Mouse (Mus musculus) MEL (cell line): ENCODE measurements around the gene Slc26a10. TPM values are rescaled to one million over a fixed set of nuclear protein-coding genes. Genes with fewer than 3 reads are reported as not detected.

Experiments
- DNase-seq: peaks from one replicate; pipeline ENCODE4 v3.0.0; 2011; ENCODE audit warnings: low read depth, low spot score
- H3K27ac ChIP-seq: 2 replicates; pipeline ENCODE4 v1.5.1; 2012; ENCODE audit warnings: low read depth, mild to moderate bottlenecking, control low read depth, low read length, moderate library complexity; ENCODE audit not compliant: control insufficient read depth
- H3K27me3 ChIP-seq, 2 experiments: fragments of 150-350 bp in 1 of 2; sonication (generic) in 1 of 2; 2 replicates each; pipeline ENCODE4 v1.6.1; 2012; ENCODE audit warnings: low read length in 2 of 2, mild to moderate bottlenecking in 2 of 2, improper control_type of control experiment in 1 of 2, moderate library complexity in 1 of 2; ENCODE audit not compliant: insufficient read depth in 2 of 2, control insufficient read depth in 1 of 2
- H3K36me3 ChIP-seq, 2 experiments: 2 replicates each; pipeline ENCODE4 v1.6.1; 2012 to 2014; ENCODE audit warnings: low read length in 2 of 2, improper control_type of control experiment in 1 of 2, inconsistent platforms in 1 of 2, mild to moderate bottlenecking in 1 of 2; ENCODE audit not compliant: insufficient read depth in 2 of 2, control insufficient read depth in 1 of 2
- H3K4me1 ChIP-seq, 2 experiments: fragments of 150-350 bp in 1 of 2; sonication (generic) in 1 of 2; 2 replicates each; pipeline ENCODE4 v1.6.1; 2012; ENCODE audit warnings: low read length in 2 of 2, improper control_type of control experiment in 1 of 2, mild to moderate bottlenecking in 1 of 2; ENCODE audit not compliant: insufficient read depth in 2 of 2, control insufficient read depth in 1 of 2
- H3K4me3 ChIP-seq, 2 experiments: fragments of 150-350 bp in 1 of 2; sonication (generic) in 1 of 2; 2 replicates each; pipeline ENCODE4 v1.5.1; 2012; ENCODE audit warnings: low read depth in 2 of 2, low read length in 2 of 2, mild to moderate bottlenecking in 2 of 2, moderate library complexity in 2 of 2, control low read depth in 1 of 2, improper control_type of control experiment in 1 of 2; ENCODE audit not compliant: control insufficient read depth in 1 of 2, insufficient read depth in 1 of 2
- H3K79me2 ChIP-seq: 2 replicates; pipeline ENCODE4 v1.6.1; 2012; ENCODE audit warnings: mild to moderate bottlenecking, low read length, moderate library complexity; ENCODE audit not compliant: control insufficient read depth, poor library complexity, insufficient read depth
- H3K9ac ChIP-seq: 2 replicates; pipeline ENCODE4 v1.6.1; 2012; ENCODE audit warnings: low read depth, mild to moderate bottlenecking, control low read depth, low read length, moderate library complexity; ENCODE audit not compliant: control insufficient read depth, poor library complexity, severe bottlenecking
- H3K9me3 ChIP-seq: fragments of 150-350 bp; sonication (generic); replicated peaks from 2 replicates; pipeline ENCODE4 v1.6.1; 2012; ENCODE audit warnings: mild to moderate bottlenecking, low read length, improper control_type of control experiment, moderate library complexity; ENCODE audit not compliant: insufficient read depth
- CHD1 ChIP-seq: IDR thresholded peaks from 2 replicates; pipeline ENCODE4 v1.6.1; 2012; ENCODE audit warnings: low read depth, mild to moderate bottlenecking, inconsistent platforms, low read length, improper control_type of control experiment
- CHD2 ChIP-seq: IDR thresholded peaks from 2 replicates; pipeline ENCODE4 v1.6.1; 2011; ENCODE audit warnings: low read length, improper control_type of control experiment
- CTCF ChIP-seq, 3 experiments: IDR thresholded peaks in 2 of 3; conservative IDR thresholded peaks in 1 of 3; 2 replicates each; pipeline ENCODE4 v1.5.1; 2011 to 2012; ENCODE audit warnings: low read length in 3 of 3, low read depth in 2 of 3, mild to moderate bottlenecking in 2 of 3, improper control_type of control experiment in 1 of 3, inconsistent platforms in 1 of 3, mixed read lengths in 1 of 3, moderate library complexity in 1 of 3; ENCODE audit not compliant: control insufficient read depth in 1 of 3, insufficient read depth in 1 of 3, poor library complexity in 1 of 3, severe bottlenecking in 1 of 3
- E2F4 ChIP-seq: IDR thresholded peaks from 2 replicates; pipeline ENCODE4 v1.6.1; 2011; ENCODE audit warnings: low read depth, low read length, improper control_type of control experiment, borderline replicate concordance
- EP300 ChIP-seq, 2 experiments: IDR thresholded peaks; 2 replicates each; pipeline ENCODE4 v1.6.1; 2011; ENCODE audit warnings: improper control_type of control experiment in 2 of 2, low read length in 2 of 2, low read depth in 1 of 2, mild to moderate bottlenecking in 1 of 2
- ETS1 ChIP-seq: IDR thresholded peaks from 2 replicates; pipeline ENCODE4 v1.6.1; 2012; ENCODE audit warnings: low read depth, mild to moderate bottlenecking, inconsistent platforms, low read length, improper control_type of control experiment, moderate library complexity
- GABPA ChIP-seq: IDR thresholded peaks from 2 replicates; pipeline ENCODE4 v1.6.1; 2012; ENCODE audit warnings: low read depth, mild to moderate bottlenecking, inconsistent platforms, low read length, improper control_type of control experiment, moderate library complexity
- GATA1 ChIP-seq: IDR thresholded peaks from 2 replicates; pipeline ENCODE4 v1.6.1; 2011; ENCODE audit warnings: low read depth, low read length, improper control_type of control experiment
- HCFC1 ChIP-seq: IDR thresholded peaks from 2 replicates; pipeline ENCODE4 v1.6.1; 2012; ENCODE audit warnings: low read depth, mild to moderate bottlenecking, inconsistent platforms, low read length, improper control_type of control experiment, moderate library complexity
- KAT2A ChIP-seq: conservative IDR thresholded peaks from 2 replicates; pipeline ENCODE4 v1.6.1; 2012; ENCODE audit warnings: low read depth, low read length, improper control_type of control experiment, inconsistent platforms
- MAFK ChIP-seq: IDR thresholded peaks from 2 replicates; pipeline ENCODE4 v1.6.1; 2011; ENCODE audit warnings: low read depth, mild to moderate bottlenecking, low read length, improper control_type of control experiment, borderline replicate concordance
- MAX ChIP-seq: IDR thresholded peaks from 2 replicates; pipeline ENCODE4 v1.6.1; 2011; ENCODE audit warnings: low read length, improper control_type of control experiment
- MEF2A ChIP-seq: IDR thresholded peaks from 2 replicates; pipeline ENCODE4 v1.6.1; 2014; ENCODE audit warnings: low read depth, mild to moderate bottlenecking, inconsistent platforms, low read length, improper control_type of control experiment; ENCODE audit not compliant: poor library complexity, insufficient replicate concordance, severe bottlenecking; ENCODE audit errors: extremely low read depth
- MYC ChIP-seq: IDR thresholded peaks from 2 replicates; pipeline ENCODE4 v1.6.1; 2011; ENCODE audit warnings: low read depth, mild to moderate bottlenecking, low read length, improper control_type of control experiment, moderate library complexity
- NRF1 ChIP-seq: IDR thresholded peaks from 2 replicates; pipeline ENCODE4 v1.6.1; 2014; ENCODE audit warnings: low read depth, mild to moderate bottlenecking, inconsistent platforms, low read length, improper control_type of control experiment, moderate library complexity; ENCODE audit not compliant: poor library complexity, insufficient read depth, severe bottlenecking
- RCOR1 ChIP-seq: IDR thresholded peaks from 2 replicates; pipeline ENCODE4 v1.6.1; 2012; ENCODE audit warnings: low read depth, mild to moderate bottlenecking, inconsistent platforms, low read length, improper control_type of control experiment
- TBP ChIP-seq: IDR thresholded peaks from 2 replicates; pipeline ENCODE4 v1.8.0; 2011; ENCODE audit warnings: low read depth, low read length, improper control_type of control experiment
- UBTF ChIP-seq: IDR thresholded peaks from 2 replicates; pipeline ENCODE4 v1.6.1; 2012; ENCODE audit warnings: low read depth, mild to moderate bottlenecking, inconsistent platforms, low read length, improper control_type of control experiment, moderate library complexity, borderline replicate concordance; ENCODE audit not compliant: insufficient read depth
- USF2 ChIP-seq, 2 experiments: IDR thresholded peaks; 2 replicates each; pipeline ENCODE4 v1.6.1; 2011 to 2012; ENCODE audit warnings: improper control_type of control experiment in 2 of 2, low read length in 2 of 2, borderline replicate concordance in 1 of 2, inconsistent platforms in 1 of 2, low read depth in 1 of 2, mild to moderate bottlenecking in 1 of 2; ENCODE audit not compliant: insufficient read depth in 1 of 2
- ZC3H11A ChIP-seq: IDR thresholded peaks from 2 replicates; pipeline ENCODE4 v1.6.1; 2012; ENCODE audit warnings: low read depth, mild to moderate bottlenecking, inconsistent platforms, low read length, improper control_type of control experiment
- ZKSCAN1 ChIP-seq: IDR thresholded peaks from 2 replicates; pipeline ENCODE4 v1.6.1; 2012; ENCODE audit warnings: low read depth, mild to moderate bottlenecking, inconsistent platforms, low read length, improper control_type of control experiment, moderate library complexity
- ZMIZ1 ChIP-seq: IDR thresholded peaks from 2 replicates; pipeline ENCODE4 v1.6.1; 2012; ENCODE audit warnings: low read depth, mild to moderate bottlenecking, inconsistent platforms, low read length, improper control_type of control experiment, moderate library complexity
- ZNF384 ChIP-seq: IDR thresholded peaks from 2 replicates; pipeline ENCODE4 v1.6.1; 2012; ENCODE audit warnings: low read depth, mild to moderate bottlenecking, inconsistent platforms, low read length, improper control_type of control experiment
- polyA plus RNA-seq, 2 experiments: library from polyadenylated mRNA; stranded (reverse) in 1 of 2; unstranded in 1 of 2; fragments of >175 nt in 1 of 2; fragments of >200 nt in 1 of 2; gene quantifications; 2 replicates each; pipeline versions ENCODE4 v1.2.1 to v1.2.4; 2012; ENCODE audit warnings: low replicate concordance in 2 of 2, low read depth in 1 of 2; ENCODE audit not compliant: insufficient read length in 2 of 2, insufficient read depth in 1 of 2, missing spikeins in 1 of 2
- total RNA-seq: library from RNA; depleted of rRNA; stranded (reverse); fragments of 300-350 nt; gene quantifications from 2 replicates; pipeline ENCODE4 v1.2.3, GENCODE M21; 2012

Slc26a10 gene
- total and polyA plus RNA-seq, 3 experiments, result 1.1 to 1.3 TPM; not detected in 1

DNA sequence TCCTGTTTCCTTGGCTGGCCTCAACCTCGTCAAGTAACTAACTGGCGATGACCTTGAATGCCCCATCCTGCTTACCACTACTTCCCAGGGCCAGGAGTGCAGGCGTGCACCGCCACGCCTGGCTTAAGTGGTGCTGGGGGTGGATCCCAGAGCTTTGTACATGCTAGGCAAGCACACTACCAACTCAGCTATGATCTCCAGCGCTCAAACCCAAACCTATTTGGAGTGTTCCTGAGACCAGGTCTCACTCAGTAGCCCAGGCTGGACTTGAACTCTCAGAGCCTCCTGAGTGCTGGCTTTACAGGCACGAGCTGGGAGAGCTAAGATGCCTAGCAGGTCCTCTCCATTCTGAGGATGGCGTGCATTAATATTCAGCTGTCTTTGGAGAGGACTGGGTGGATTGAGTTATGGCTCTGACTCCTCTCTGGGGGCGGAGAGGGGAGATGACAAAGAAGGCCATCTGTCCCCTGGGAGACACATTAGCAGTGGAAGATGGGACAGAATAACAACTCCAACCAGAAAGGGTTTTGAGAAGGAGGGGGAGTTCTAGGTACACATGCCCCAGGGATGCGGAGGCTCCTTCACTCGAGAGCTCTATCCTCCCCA, 17.2 kb upstream of the Slc26a10 start:
- Histone ChIP-seq H3K79me2 (peaks cover 5% of the 10 kb centered on the region; the same call in 1 of the 2 replicates), H3K9ac (no peak overlapping the region), H3K4me3 (no peak overlapping the region), H3K27ac (no peak overlapping the region), H3K4me1 (peaks cover 2 to 7% of the 10 kb centered on the region in 2 experiments; a peak in 3 of 4 replicates), H3K36me3 (peaks cover 6 to 10% of the 10 kb centered on the region in 2 experiments), H3K27me3 (no peaks in the 10 kb centered on the region), H3K9me3 (no peaks in the 10 kb centered on the region)
- DNase-seq, result no peak
- TF ChIP-seq HCFC1 (no peak), GATA1 (no peak), CTCF (IDR thresholded peaks at IDR 0.05 in 2 of 3, conservative IDR thresholded peaks at IDR 0.05 in 1 of 3; ENCODE audit: control insufficient read depth in 1 of 3, insufficient read depth in 1 of 3, low read depth in 2 of 3, low read length in 3 of 3, poor library complexity in 1 of 3, severe bottlenecking in 1 of 3) (no peak), ZKSCAN1 (no peak), NRF1 (no peak), ZMIZ1 (no peak), ZC3H11A (no peak), KAT2A (no peak), E2F4 (no peak)

DNA sequence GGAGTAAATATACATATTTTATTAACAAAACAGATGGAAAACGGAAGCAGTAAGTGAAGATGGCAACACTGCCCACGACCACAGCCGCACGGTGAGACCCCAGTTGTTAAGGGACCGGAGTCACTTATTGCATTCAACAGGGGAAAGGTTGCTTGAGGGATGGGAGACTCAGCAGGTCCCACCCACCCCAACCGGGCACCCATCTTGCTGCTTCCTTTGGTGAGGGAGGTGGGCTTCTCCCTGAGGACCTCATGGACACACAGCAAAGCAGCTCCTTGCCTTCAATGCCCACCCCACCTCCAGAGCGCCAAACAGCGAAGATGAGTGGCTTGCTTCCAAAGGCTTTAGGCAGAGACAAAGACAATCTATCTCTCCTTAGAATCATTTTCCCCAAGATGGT, 16.7 kb upstream of the Slc26a10 start:
- DNase-seq, result no peak
- H3K4me1 ChIP-seq, result peaks cover 2 to 11% of the 10 kb centered on the region in 2 experiments; a peak in 3 of 4 replicates
- TF ChIP-seq ZMIZ1, result no peak
- no peak for TF ChIP-seq MAFK
- TF ChIP-seq RCOR1, result no peak
- no peak for TF ChIP-seq USF2 (IDR thresholded peaks at IDR 0.05; ENCODE audit: borderline replicate concordance in 1 of 2, insufficient read depth in 1 of 2, low read depth in 1 of 2, low read length in 2 of 2)
- no peak for TF ChIP-seq GATA1
- TF ChIP-seq EP300 (IDR thresholded peaks at IDR 0.05; ENCODE audit: low read depth in 1 of 2, low read length in 2 of 2), result no peak
- no peak for TF ChIP-seq KAT2A
- TF ChIP-seq TBP, result no peak
- TF ChIP-seq ZC3H11A, result no peak
- no peak for TF ChIP-seq CHD2
- TF ChIP-seq MYC, result no peak
- no peak for TF ChIP-seq CHD1
- TF ChIP-seq ZNF384, result no peak
- no peak for TF ChIP-seq MEF2A
- TF ChIP-seq MAX, result no peak
- no peak for TF ChIP-seq CTCF (IDR thresholded peaks at IDR 0.05 in 2 of 3, conservative IDR thresholded peaks at IDR 0.05 in 1 of 3; ENCODE audit: control insufficient read depth in 1 of 3, insufficient read depth in 1 of 3, low read depth in 2 of 3, low read length in 3 of 3, poor library complexity in 1 of 3, severe bottlenecking in 1 of 3)
- no peak for TF ChIP-seq GABPA
- TF ChIP-seq UBTF, result no peak
- no peak for TF ChIP-seq ETS1

More for the DNA sequence above, 16.7 kb upstream of the Slc26a10 start:
- Histone ChIP-seq H3K79me2 (peaks cover 5% of the 10 kb centered on the region; the same call in 1 of the 2 replicates), H3K27ac (no peak overlapping the region), H3K9me3 (no peaks in the 10 kb centered on the region), H3K27me3 (no peaks in the 10 kb centered on the region), H3K4me3 (no peak overlapping the region), H3K9ac (no peak overlapping the region), H3K36me3 (peaks cover 4 to 12% of the 10 kb centered on the region in 2 experiments)
